Mouse (Mus musculus) midbrain, embryonic 10.5 days (tissue): ENCODE results near the gene A2ml1. TPM values are rescaled to one million over a fixed set of nuclear protein-coding genes. Genes with fewer than 3 reads are reported as not detected.
"Not testable (repeated sequence)": the region's sequence is repeated elsewhere in the genome, so short reads cannot be mapped to it uniquely, and the experiment has no call there.

Source experiments
- DNase-seq: peaks from one replicate; pipeline ENCODE4 v3.0.0-alpha.2; 2017; ENCODE audit warnings: low spot score
- H3K27ac ChIP-seq: fragments of 300-500 bp; sonication (generic); replicated peaks from 2 replicates; pipeline ENCODE4 v1.5.1; 2016; ENCODE audit warnings: mild to moderate bottlenecking
- H3K27me3 ChIP-seq: fragments of 300-500 bp; sonication (generic); 2 replicates; pipeline ENCODE4 v1.6.1; 2016; ENCODE audit warnings: low read depth, mild to moderate bottlenecking; ENCODE audit not compliant: poor library complexity, severe bottlenecking
- H3K36me3 ChIP-seq: fragments of 300-500 bp; sonication (generic); 2 replicates; pipeline ENCODE4 v1.6.1; 2016; ENCODE audit warnings: mild to moderate bottlenecking, moderate library complexity
- H3K4me1 ChIP-seq: fragments of 300-500 bp; sonication (generic); 2 replicates; pipeline ENCODE4 v1.6.1; 2016
- H3K4me3 ChIP-seq: fragments of 300-500 bp; sonication (generic); 2 replicates; pipeline ENCODE4 v1.5.1; 2016; ENCODE audit warnings: mild to moderate bottlenecking, moderate library complexity
- H3K9me3 ChIP-seq: fragments of 300-500 bp; sonication (generic); replicated peaks from 2 replicates; pipeline ENCODE4 v1.6.1; 2016; ENCODE audit warnings: mild to moderate bottlenecking
- WGBS: fragments of 180-500 bp; shearing (Covaris S2); methylation state at CpG from one replicate; pipeline ENCODE4 v1.1.7; 2016; 5-methylcytosine and 5-hydroxymethylcytosine counted together
- polyA plus RNA-seq: library from polyadenylated mRNA; unstranded; fragments of >200 nt; fragmentation: Nextera tagmentation; extraction: Ambion mirVana; gene quantifications from 2 replicates; pipeline ENCODE4 v1.2.1, GENCODE M21; 2016

Gene A2ml1
- not detected in 2 replicates for polyA plus RNA-seq

GRCm38 (mm10) chr6:128581508-128581907 is at the start of gene A2ml1:
TSS of gene A2ml1 (minus strand) at chr6:128581608.
- WGBS: 82% methylated on average over 11 of the region's 11 CpGs
- no peaks in the 10 kb centered on the region for H3K36me3 ChIP-seq
- no peak for DNase-seq
- H3K4me1 ChIP-seq: no peaks in the 10 kb centered on the region
- H3K9me3 ChIP-seq: no peaks in the 10 kb centered on the region
- no peaks in the 10 kb centered on the region for H3K27me3 ChIP-seq
- no peak within 1 kb of the TSS for H3K27ac ChIP-seq
- H3K4me3 ChIP-seq: no peak within 1 kb of the TSS

GRCm38 (mm10) chr6:128629771-128630739 is 48.6 kb upstream of the A2ml1 start:
- not testable (repeated sequence) for H3K9me3 ChIP-seq, H3K27ac ChIP-seq, H3K4me1 ChIP-seq, H3K27me3 ChIP-seq, H3K36me3 ChIP-seq, H3K4me3 ChIP-seq
- DNase-seq: peak; percentile 50
- WGBS: 60% methylated on average over 13 of the region's 13 CpGs

- H3K9me3 ChIP-seq, H3K36me3 ChIP-seq, H3K4me3 ChIP-seq, H3K4me1 ChIP-seq, H3K27ac ChIP-seq, H3K27me3 ChIP-seq, DNase-seq: not testable (repeated sequence)
- 96% methylated on average over 6 of the region's 6 CpGs for WGBS
Measured at GRCm38 (mm10) chr6:128625246-128625645, 43.8 kb upstream of the A2ml1 start.

- Histone ChIP-seq H3K9me3 (no peaks in the 10 kb centered on the region), H3K27me3 (no peaks in the 10 kb centered on the region), H3K36me3 (no peaks in the 10 kb centered on the region), H3K4me3 (no peak overlapping the region), H3K4me1 (no peaks in the 10 kb centered on the region), H3K27ac (no peak overlapping the region)
- no peak for DNase-seq
- WGBS: 84% methylated on average over 4 of the region's 4 CpGs
Measured at GRCm38 (mm10) chr6:128624425-128624824, 43.0 kb upstream of the A2ml1 start.

- H3K36me3 ChIP-seq, H3K27me3 ChIP-seq, H3K27ac ChIP-seq, H3K4me3 ChIP-seq, DNase-seq, H3K4me1 ChIP-seq, H3K9me3 ChIP-seq: not testable (repeated sequence)
- 93% methylated on average over 5 of the region's 5 CpGs for WGBS
Measured at GRCm38 (mm10) chr6:128623433-128623832, 42.0 kb upstream of the A2ml1 start, which contains the start of gene Klrb1a. TSS of gene Klrb1a (minus strand) at chr6:128623533.

- 70% methylated on average over 2 of the region's 2 CpGs for WGBS
- H3K27me3 ChIP-seq: no peaks in the 10 kb centered on the region
- no peak overlapping the region for H3K4me3 ChIP-seq
- no peaks in the 10 kb centered on the region for H3K9me3 ChIP-seq
- no peaks in the 10 kb centered on the region for H3K4me1 ChIP-seq
- DNase-seq: no peak
- H3K36me3 ChIP-seq: no peaks in the 10 kb centered on the region
- H3K27ac ChIP-seq: no peak overlapping the region
Measured at GRCm38 (mm10) chr6:128622733-128623132, 41.3 kb upstream of the A2ml1 start.

- Histone ChIP-seq H3K36me3 (no peaks in the 10 kb centered on the region), H3K4me1 (peaks cover 7% of the 10 kb centered on the region), H3K27me3 (no peaks in the 10 kb centered on the region), H3K9me3 (no peaks in the 10 kb centered on the region), H3K27ac (no peak overlapping the region), H3K4me3 (no peak overlapping the region)
- 67% methylated on average over 9 of the region's 9 CpGs for WGBS
- DNase-seq: no peak
Measured at GRCm38 (mm10) chr6:128606350-128606749, 24.9 kb upstream of the A2ml1 start.

GRCm38 (mm10) chr6:128604512-128604911 is 23.1 kb upstream of the A2ml1 start:
- WGBS: 42% methylated on average over 5 of the region's 5 CpGs
- Histone ChIP-seq H3K4me1 (peaks cover 7% of the 10 kb centered on the region), H3K36me3 (no peaks in the 10 kb centered on the region), H3K9me3 (no peaks in the 10 kb centered on the region), H3K27ac (no peak overlapping the region), H3K4me3 (no peak overlapping the region), H3K27me3 (no peaks in the 10 kb centered on the region)
- no peak for DNase-seq

GRCm38 (mm10) chr6:128602463-128603201 is 21.2 kb upstream of the A2ml1 start:
- no peaks in the 10 kb centered on the region for H3K27me3 ChIP-seq
- H3K9me3 ChIP-seq: no peaks in the 10 kb centered on the region
- H3K4me1 ChIP-seq: peaks cover 9% of the 10 kb centered on the region
- no peaks in the 10 kb centered on the region for H3K36me3 ChIP-seq
- WGBS: 58% methylated on average over 10 of the region's 10 CpGs
- DNase-seq: no peak
- no peak overlapping the region for H3K4me3 ChIP-seq
- no peak overlapping the region for H3K27ac ChIP-seq

GRCm38 (mm10) chr6:128602026-128602425 is 20.6 kb upstream of the A2ml1 start:
- 66% methylated on average over 3 of the region's 3 CpGs for WGBS
- no peaks in the 10 kb centered on the region for H3K9me3 ChIP-seq
- H3K27ac ChIP-seq: no peak overlapping the region
- H3K4me3 ChIP-seq: no peak overlapping the region
- no peaks in the 10 kb centered on the region for H3K36me3 ChIP-seq
- H3K27me3 ChIP-seq: no peaks in the 10 kb centered on the region
- DNase-seq: no peak
- H3K4me1 ChIP-seq: peaks cover 13% of the 10 kb centered on the region

- WGBS: 67% methylated on average over 4 of the region's 4 CpGs
- no peaks in the 10 kb centered on the region for H3K36me3 ChIP-seq
- peaks cover 19% of the 10 kb centered on the region for H3K4me1 ChIP-seq
- no peak overlapping the region for H3K4me3 ChIP-seq
- no peaks in the 10 kb centered on the region for H3K9me3 ChIP-seq
- DNase-seq: no peak
- no peaks in the 10 kb centered on the region for H3K27me3 ChIP-seq
- no peak overlapping the region for H3K27ac ChIP-seq
Measured at GRCm38 (mm10) chr6:128599555-128599954, 18.1 kb upstream of the A2ml1 start.

- Histone ChIP-seq H3K9me3 (no peaks in the 10 kb centered on the region), H3K27ac (no peak overlapping the region), H3K4me3 (no peak overlapping the region), H3K27me3 (no peaks in the 10 kb centered on the region), H3K4me1 (peaks cover 19% of the 10 kb centered on the region), H3K36me3 (no peaks in the 10 kb centered on the region)
- DNase-seq: no peak
- WGBS: 65% methylated on average over 2 of the region's 2 CpGs
Measured at GRCm38 (mm10) chr6:128598256-128599047, 17.0 kb upstream of the A2ml1 start.
